ENCODE assay signal across 21 mouse cellular contexts in the genomic region with DNA sequence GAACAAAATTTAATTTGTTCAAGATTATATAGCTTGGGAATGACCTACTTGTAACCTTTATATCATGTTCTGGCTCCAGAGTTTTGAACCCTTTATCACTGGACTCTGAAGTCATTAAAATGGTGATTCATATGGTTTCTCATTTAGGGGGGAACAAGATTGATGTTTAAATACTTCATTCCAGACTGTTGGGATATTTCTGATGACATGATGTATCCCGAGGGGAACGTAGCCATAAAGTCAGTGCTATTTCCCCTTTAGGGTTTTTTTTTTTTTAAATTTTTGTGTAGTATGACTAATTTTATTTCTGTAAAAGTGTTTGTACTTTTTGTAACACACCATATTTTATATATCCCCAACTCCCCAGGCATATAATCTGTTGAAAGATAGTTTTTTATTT.
"Had no signal": no experiment of that assay in that cellular context is flagged by ENCODE, and none has a peak within 500 bp of the region (broad histone marks: within the 10 kb centered on the region; RNA-seq: fewer than 3 reads in every experiment).

No protein-coding gene starts in this region.

- H3K4me3 ChIP-seq: heart, embryonic 10.5 days; heart, embryonic 12.5 days; hindbrain, embryonic 10.5 days; hindbrain, embryonic 12.5 days; kidney, embryonic 15.5 days; limb, embryonic 12.5 days; limb, embryonic 15.5 days; liver, embryonic 12.5 days had no signal

- H3K4me2 ChIP-seq: heart, embryonic 12.5 days; hindbrain, embryonic 12.5 days; hindbrain, embryonic 14.5 days; kidney, embryonic 15.5 days; limb, embryonic 12.5 days; limb, embryonic 15.5 days; liver, embryonic 12.5 days had no signal

- H3K9me3 ChIP-seq: heart, embryonic 10.5 days; heart, embryonic 12.5 days; hindbrain, embryonic 10.5 days; hindbrain, embryonic 12.5 days; kidney, embryonic 15.5 days; limb, embryonic 12.5 days; limb, embryonic 15.5 days; liver, embryonic 12.5 days had no signal

- H3K36me3 ChIP-seq: heart, embryonic 10.5 days; heart, embryonic 12.5 days; hindbrain, embryonic 10.5 days; hindbrain, embryonic 12.5 days; kidney, embryonic 15.5 days; limb, embryonic 12.5 days; limb, embryonic 15.5 days; liver, embryonic 12.5 days had no signal

- DNase-seq: kidney, adult 11 months; kidney, adult 2 months; kidney, adult 9 months; kidney, postnatal 14 days; kidney, postnatal 36 days; layer of hippocampus, adult 9-11 months; layer of hippocampus, postnatal 36 days; left cerebral cortex, postnatal 4 days had no signal

- H3K4me1 ChIP-seq: heart, embryonic 10.5 days; hindbrain, embryonic 10.5 days; hindbrain, embryonic 12.5 days; kidney, embryonic 15.5 days; limb, embryonic 12.5 days; limb, embryonic 15.5 days had no signal

- H3K27me3 ChIP-seq: heart, embryonic 12.5 days; liver, embryonic 12.5 days had no signal

- H3K27ac ChIP-seq: heart, embryonic 10.5 days; hindbrain, embryonic 10.5 days; hindbrain, embryonic 12.5 days; hindbrain, embryonic 14.5 days; kidney, embryonic 15.5 days; kidney, postnatal 0 days; limb, embryonic 12.5 days; limb, embryonic 15.5 days; liver, embryonic 12.5 days; liver, embryonic 14.5 days had no signal

- H3K9ac ChIP-seq: heart, embryonic 12.5 days; hindbrain, embryonic 12.5 days; hindbrain, embryonic 14.5 days; kidney, embryonic 15.5 days; limb, embryonic 12.5 days; limb, embryonic 15.5 days; liver, embryonic 12.5 days; liver, embryonic 14.5 days had no signal

- ATAC-seq: hindbrain, embryonic 16.5 days; intestine, embryonic 16.5 days; liver, embryonic 12.5 days had no signal
